Mouse (Mus musculus) heart, adult 18-20 months (tissue): ENCODE measurements at regions not wholly inside any gene's neighbourhood (a gene's known extent, or its start where the extent isn't known, plus 50 kb on each side); places are given as distances from the start of the nearest gene placed in this dataset.
"Not testable (repeated sequence)": the region's sequence is repeated elsewhere in the genome, so short reads cannot be mapped to it uniquely, and the experiment has no call there.

Experiments
- DNase-seq, 2 experiments: peaks; one replicate each; pipeline ENCODE4 v3.0.0; 2021 to 2022; ENCODE audit warnings: mixed read lengths in 1 of 2

DNA sequence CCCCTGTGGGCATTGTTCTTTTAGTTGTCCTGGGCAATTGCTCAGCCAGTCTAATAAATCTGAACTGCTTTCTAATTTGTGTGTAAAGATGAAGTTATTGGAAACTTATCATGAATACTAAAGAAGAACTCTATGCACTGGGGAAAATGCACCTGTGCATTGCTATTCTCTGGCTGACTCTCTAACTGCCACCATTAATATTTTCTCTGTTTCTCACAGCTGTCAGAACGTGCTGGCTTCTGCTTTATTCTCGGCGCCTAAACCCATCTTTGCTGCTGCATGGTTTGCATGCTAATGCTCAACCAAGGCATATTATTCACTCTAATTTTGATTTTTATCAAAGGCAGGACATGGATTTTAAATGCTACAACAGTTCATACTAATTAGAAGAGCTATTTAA, 128.9 kb upstream of the Gm527 start:
- DNase-seq, result no peak

DNA sequence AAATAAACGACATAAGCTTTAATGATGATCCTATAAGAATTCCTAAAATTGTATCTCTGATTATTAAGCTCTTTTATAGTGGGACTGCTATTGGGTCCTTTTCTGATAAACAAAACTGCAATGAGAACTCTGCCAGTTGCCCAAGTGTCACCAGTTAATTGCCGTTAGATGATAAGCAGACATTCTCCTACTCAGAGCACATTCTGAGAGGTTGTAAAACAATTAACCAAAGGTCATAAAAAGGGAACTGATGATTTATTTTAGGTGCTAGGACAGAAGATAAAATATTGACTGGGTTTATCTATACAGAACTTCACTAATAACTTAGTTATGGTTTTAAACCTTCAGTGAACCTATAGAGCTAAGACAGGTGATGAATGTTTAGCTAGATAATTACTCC, 109.2 kb upstream of the Gm527 start:
- DNase-seq, result not testable (repeated sequence)

DNA sequence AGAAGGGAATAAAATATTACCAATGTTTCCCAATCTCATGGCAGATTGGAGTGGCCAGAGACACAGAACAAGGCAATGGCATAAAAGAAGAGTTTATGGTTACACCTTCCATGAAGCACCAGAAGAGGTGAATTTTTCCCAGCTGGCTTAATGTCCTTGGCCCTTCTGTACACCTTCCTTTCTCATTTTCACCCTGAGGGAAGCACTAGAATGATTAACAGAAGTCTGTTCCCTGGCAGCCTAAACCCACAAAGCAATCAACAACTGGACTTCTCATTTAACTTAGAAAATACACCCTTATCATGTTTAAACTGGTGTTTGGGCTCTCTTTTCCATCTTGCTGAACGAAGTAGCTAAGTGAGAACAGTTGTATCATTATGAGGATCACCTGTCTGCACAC, 107.6 kb upstream of the Gm527 start:
- no peak for DNase-seq

DNA sequence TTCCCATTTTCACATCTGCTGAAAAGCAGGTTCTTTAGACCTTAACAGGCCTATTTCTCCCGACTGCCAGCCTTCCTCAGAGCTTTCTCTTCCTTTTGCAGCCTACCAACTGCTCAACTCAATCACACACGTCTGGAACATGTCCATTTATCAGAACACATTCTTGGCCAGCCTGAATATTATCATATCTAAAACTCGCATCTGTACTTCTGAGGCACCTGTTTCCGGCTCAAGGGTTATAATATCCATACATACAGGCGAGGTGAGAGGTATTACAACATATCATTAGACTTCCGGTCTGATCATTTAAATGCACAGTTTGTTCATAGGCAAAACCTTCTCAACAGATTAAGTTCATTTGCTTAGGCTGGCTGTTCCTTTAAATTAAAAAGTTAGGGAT, 101.8 kb upstream of the Gm527 start:
- DNase-seq, result no peak

DNA sequence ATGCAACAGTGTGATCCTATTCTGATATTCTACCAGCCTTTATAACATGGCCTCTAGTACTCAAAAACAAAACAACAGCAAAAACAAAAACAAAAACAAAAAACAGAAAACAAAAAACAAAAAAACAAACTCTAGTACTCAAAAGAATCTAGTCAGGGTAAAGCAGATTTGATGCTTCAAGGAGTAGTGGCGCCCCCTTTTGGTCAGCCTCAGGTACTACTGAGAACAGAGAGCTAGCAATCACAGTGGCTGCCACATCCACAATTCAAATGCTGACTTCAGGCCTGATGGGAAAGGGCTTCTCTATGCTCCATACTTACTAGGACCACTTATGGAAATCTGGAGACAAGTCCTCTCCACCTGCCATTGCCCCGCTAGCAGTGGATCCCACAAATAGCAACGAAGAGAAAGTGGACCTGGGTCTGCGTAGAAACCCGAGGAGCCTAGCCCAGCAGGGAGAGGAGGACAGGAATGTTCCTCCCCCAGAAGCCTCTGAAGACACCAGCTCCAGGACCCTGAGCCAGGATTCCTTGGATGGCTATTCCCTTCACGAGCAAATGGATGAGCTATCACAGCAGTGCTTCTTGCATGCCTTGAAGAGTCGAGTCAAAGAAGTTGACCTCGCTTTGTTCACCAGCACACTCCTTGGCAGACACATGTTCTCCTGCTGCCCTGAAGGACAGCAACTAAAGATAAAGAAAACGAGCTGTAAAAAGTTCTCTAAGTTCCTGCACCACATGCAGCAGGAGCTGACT, 100.5 kb upstream of the Gm527 start:
- peak; percentile 21 to 36 for DNase-seq

DNA sequence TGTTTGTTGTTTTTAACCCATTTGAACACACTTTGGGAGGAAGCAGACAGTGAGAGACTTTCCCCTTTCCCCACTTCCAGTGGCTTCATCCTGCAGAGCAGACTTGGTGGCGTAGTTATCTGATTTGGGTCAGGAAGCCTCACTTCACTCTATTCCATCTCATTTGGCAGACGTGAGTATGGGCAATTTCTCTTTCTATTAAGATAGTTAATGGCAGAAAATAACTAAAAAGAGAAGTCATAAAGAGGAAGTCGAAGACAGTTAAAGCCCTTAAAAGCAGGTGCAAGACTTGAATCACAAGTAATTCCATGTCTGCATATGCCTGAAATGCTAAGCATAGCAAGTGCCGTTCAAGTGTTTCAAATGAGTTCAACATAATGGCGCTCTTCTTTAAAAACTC, 97.0 kb upstream of the Gm527 start:
- no peak for DNase-seq

DNA sequence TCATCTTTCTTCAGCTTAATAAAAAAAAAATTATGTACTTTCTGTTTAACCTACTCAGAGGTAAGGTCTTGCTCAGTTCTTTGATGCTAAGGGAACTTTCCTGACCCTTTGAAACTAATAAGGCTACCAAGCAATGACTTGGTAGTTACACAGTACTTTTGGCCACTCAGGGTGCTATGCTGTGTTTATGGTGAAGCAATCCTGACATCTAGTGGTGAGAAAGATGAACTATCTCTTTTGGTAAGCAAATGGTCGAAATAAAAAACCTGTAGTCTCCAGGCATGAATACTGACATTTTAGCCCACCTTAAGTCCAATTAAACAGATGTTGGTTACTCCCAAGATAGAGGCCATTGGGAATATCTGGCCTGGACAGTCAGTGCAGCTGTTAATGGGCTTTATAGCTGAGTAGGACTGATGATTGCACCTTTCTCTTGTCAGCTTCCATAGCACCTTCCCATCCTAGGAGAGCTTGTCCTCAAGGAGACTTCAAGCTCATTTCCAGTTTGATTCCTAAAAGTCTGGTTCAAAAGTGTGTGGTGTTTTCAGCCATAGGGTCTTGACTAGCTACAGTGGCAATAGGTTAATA, 88.0 kb upstream of the Gm527 start:
- peak; percentile 2 to 44 for DNase-seq

DNA sequence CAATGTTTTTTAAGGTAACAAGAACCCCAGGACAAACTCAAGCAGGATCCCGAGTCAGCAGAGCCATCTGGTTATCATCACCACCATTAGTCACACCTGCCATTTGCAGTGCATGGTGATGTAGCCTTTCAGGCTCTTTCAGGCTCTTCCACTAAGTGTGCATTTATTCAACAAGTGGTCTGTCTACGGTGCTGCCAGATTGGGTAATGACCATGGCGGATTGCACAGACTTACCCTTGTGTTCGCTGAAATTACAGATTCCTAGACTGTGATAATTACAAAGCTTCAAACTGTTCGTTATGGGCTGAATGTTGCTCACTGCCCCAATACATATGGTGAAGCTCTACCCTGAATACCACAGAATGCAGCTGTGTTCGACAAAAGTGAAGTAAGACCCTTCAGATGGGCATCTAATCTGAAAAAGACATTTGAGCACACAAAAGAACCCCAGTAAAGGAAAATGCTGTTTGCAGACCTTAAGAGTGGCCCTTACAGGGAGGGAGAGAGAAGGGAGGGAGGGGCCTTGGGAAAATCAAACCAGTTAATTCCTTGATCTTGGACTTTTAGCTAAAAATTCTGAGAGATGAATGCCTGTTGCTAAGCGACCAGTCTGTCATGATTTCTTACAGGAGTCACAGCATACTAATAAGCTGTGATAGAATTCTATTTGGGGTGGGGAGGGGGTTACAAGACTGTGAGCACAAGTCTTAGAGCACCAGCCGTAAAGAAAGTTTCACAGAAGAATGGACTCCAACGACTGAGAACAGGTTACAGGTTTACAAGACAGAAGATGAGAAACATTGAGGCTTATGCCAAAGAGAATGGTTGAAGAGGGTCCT, 85.2 kb upstream of the Gm527 start:
- no peak for DNase-seq

DNA sequence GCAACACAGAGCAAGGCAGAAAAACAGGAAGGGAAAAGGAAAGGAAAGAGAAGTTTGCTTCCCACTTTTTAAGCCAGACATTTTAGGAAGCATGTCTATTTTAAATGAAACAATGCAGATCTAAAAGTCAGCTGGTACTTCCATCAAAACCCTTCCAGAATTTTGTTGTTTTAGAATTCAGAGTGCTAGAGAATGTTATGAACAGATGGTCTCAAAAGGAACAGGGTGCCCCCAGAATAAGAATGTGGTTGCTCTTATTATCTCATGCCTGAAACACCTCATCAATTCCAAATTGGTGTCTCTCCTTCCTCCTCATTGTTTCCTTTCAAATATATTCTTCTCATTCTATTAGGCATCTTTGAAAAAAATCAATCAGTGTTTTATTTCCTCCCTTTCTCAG, 60.0 kb upstream of the Gm527 start:
- DNase-seq, result no peak
